Mouse (Mus musculus) hindbrain, embryonic 10.5 days (tissue): ENCODE measurements at regions not wholly inside any gene's neighbourhood (a gene's known extent, or its start where the extent isn't known, plus 50 kb on each side); places are given as distances from the start of the nearest gene placed in this dataset.

Experiments used
- DNase-seq: peaks from one replicate; pipeline ENCODE4 v3.0.0-alpha.2; 2017; ENCODE audit warnings: low spot score
- H3K27ac ChIP-seq: fragments of 300-500 bp; sonication (generic); 2 replicates; pipeline ENCODE4 v1.5.1; 2016; ENCODE audit warnings: mild to moderate bottlenecking, moderate library complexity
- H3K27me3 ChIP-seq: fragments of 300-500 bp; sonication (generic); 2 replicates; pipeline ENCODE4 v1.6.1; 2016; ENCODE audit warnings: mild to moderate bottlenecking; ENCODE audit not compliant: poor library complexity, insufficient read depth, severe bottlenecking
- H3K36me3 ChIP-seq: fragments of 300-500 bp; sonication (generic); 2 replicates; pipeline ENCODE4 v1.6.1; 2016; ENCODE audit warnings: mild to moderate bottlenecking, moderate library complexity
- H3K4me1 ChIP-seq: fragments of 300-500 bp; sonication (generic); replicated peaks from 2 replicates; pipeline ENCODE4 v1.6.1; 2016; ENCODE audit warnings: mild to moderate bottlenecking
- H3K4me3 ChIP-seq: fragments of 300-500 bp; sonication (generic); 2 replicates; pipeline ENCODE4 v1.5.1; 2016; ENCODE audit warnings: mild to moderate bottlenecking, moderate library complexity
- H3K9me3 ChIP-seq: fragments of 300-500 bp; sonication (generic); 2 replicates; pipeline ENCODE4 v1.6.1; 2016; ENCODE audit warnings: mild to moderate bottlenecking, moderate library complexity
- WGBS: fragments of 180-500 bp; shearing (Covaris S2); methylation state at CpG from one replicate; pipeline ENCODE4 v1.1.7; 2016; 5-methylcytosine and 5-hydroxymethylcytosine counted together

DNA sequence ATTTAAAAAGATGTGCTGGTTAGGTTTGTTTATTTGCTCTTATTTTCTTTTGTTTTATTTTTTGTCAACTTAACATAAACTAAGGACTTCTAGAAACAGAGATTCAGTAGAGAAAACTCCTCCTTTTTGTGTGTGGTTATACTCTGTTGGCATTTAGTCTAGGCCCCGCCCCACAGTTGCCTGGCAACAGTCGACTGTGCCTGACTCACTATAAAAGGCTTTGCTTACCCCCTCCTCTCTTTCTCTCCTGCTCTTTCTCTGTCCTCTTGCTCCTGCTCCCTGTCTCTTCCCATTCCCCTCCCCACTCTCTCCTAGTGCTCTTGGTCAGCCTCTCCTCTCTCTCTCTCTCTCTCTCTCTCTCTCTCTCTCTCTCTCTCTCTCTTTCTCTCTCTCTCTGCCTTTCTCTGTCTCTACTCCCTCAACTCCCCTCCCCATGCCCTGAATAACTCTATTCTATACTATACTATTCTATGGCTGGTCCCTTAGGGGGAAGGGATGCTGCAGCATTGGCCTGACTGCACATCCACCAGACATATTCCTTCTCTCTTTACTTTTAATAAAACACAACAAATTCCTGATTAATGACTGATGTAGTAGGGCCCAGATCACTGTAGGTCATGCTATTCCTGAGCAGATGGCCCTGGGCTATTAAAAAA, 76.6 kb upstream of the Fscb start:
- Histone ChIP-seq H3K4me3 (no peak overlapping the region), H3K27me3 (no peaks in the 10 kb centered on the region), H3K4me1 (peaks cover 6% of the 10 kb centered on the region; the same call in 1 of the 2 replicates), H3K36me3 (no peaks in the 10 kb centered on the region), H3K27ac (no peak overlapping the region), H3K9me3 (no peaks in the 10 kb centered on the region)
- DNase-seq, result peak; percentile 47
- 13% methylated on average over 2 of the region's 2 CpGs for WGBS

DNA sequence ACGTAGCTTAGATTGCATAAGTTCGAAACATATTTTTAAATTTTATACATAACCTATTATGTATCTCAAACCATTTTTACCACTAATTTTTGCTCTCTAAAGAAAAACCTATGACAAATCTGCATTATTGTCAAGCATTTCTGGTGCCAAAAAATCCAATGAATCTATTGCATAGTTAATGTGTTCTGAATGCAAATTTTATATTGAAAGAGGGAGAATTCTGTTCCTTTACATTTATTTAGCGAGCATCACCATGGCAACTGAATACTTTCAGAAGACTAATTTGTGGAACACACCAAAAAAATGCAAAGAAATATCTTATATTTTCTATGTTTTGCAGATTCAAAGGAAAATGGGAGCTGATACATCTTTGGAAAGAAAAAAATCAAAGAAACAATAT, 66.6 kb upstream of the Fscb start:
- no peaks in the 10 kb centered on the region for H3K36me3 ChIP-seq
- DNase-seq, result no peak
- H3K27ac ChIP-seq, result no peak overlapping the region
- H3K4me3 ChIP-seq, result no peak overlapping the region
- no peaks in the 10 kb centered on the region for H3K9me3 ChIP-seq
- WGBS, result 86% methylated on average over 3 of the region's 3 CpGs
- no peaks in the 10 kb centered on the region for H3K4me1 ChIP-seq
- no peaks in the 10 kb centered on the region for H3K27me3 ChIP-seq
